Mouse (Mus musculus): Measurements from ENCODE around the gene Gm13057.
"Not testable (repeated sequence)": the region's sequence is repeated elsewhere in the genome, so short reads cannot be mapped to it uniquely, and the experiment has no call there.

The Gm13057 gene

DNA sequence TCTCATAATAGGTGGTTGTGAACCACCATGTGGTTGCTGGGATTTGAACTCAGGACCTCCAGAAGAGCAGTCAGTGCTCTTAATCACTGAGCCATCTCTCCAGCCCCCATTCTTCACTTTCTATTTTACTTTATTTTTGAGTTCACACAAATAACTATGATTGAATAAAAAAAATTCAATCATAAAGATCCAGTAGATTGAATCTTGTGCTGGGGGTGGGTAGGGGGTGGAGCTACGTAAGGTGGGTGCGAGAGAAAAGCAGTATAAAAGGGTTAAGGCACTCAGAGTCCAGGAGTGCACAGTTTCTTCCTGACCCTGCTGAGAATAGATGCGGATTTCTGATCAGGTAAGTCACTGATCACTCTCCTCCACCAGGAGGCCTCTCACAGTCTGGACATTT, at the start of gene Gm13057, which contains the start of gene BC080695:
Gene Gm13057, plus strand, starts transcription at position 310 of the 400 bp plus-strand sequence.
Gene BC080695, plus strand, starts transcription at position 301 of the 400 bp plus-strand sequence.
- DNase-seq (ENCODE audit: extremely low read depth, low read depth), result not testable (repeated sequence)

DNA sequence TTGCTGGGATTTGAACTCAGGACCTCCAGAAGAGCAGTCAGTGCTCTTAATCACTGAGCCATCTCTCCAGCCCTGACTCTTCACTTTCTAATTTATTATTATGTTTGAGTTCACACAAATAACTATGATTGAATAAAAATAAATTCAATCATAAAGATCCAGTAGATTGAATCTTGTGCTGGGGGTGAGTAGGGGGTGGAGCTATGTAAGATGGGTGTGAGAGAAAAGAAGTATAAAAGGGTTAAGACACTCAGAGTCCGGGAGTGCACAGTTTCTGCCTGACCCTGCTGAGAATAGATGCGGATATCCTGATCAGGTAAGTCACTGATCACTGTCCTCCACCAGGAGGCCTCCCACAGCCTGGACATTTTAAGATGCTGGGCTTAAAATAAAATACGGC, 40.5 kb upstream of the Gm13057 start, which contains the start of gene Gm13043:
Gene Gm13043, plus strand, starts transcription at position 301 of the 400 bp plus-strand sequence.
- DNase-seq (ENCODE audit: extremely low read depth, low read depth), result no peak

DNA sequence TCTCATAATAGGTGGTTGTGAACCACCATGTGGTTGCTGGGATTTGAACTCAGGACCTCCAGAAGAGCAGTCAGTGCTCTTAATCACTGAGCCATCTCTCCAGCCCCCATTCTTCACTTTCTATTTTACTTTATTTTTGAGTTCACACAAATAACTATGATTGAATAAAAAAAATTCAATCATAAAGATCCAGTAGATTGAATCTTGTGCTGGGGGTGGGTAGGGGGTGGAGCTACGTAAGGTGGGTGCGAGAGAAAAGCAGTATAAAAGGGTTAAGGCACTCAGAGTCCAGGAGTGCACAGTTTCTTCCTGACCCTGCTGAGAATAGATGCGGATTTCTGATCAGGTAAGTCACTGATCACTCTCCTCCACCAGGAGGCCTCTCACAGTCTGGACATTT, 15.9 kb upstream of the Gm13057 start, which contains the start of gene Gm13040:
Gene Gm13040, plus strand, starts transcription at position 301 of the 400 bp plus-strand sequence.
- not testable (repeated sequence) for DNase-seq (ENCODE audit: extremely low read depth, low read depth)

Measured in MEL-GATA-1-ER (cell line).